Mouse (Mus musculus) limb, embryonic 12.5 days (tissue): ENCODE measurements around the gene Ptprc. TPM values are rescaled to one million over a fixed set of nuclear protein-coding genes. Genes with fewer than 3 reads are reported as not detected.

Source experiments
- ATAC-seq: fragments of 200-750 bp; cut with Nextera tagmentation; 2 replicates; pipeline ENCODE4 v1.8.0; 2017; ENCODE audit warnings: low read depth, moderate TSS enrichment; ENCODE audit not compliant: insufficient number of reproducible peaks, insufficient read depth, low FRiP score, low TSS enrichment
- H3K27ac ChIP-seq: fragments of 300-500 bp; sonication (generic); 2 replicates; pipeline ENCODE4 v1.5.1; 2016; ENCODE audit warnings: mild to moderate bottlenecking, moderate library complexity
- H3K27me3 ChIP-seq: fragments of 300-500 bp; sonication (generic); 2 replicates; pipeline ENCODE4 v1.6.1; 2016; ENCODE audit warnings: mild to moderate bottlenecking, moderate library complexity
- H3K36me3 ChIP-seq: fragments of 300-500 bp; sonication (generic); 2 replicates; pipeline ENCODE4 v1.6.1; 2016; ENCODE audit warnings: mild to moderate bottlenecking, moderate library complexity
- H3K4me1 ChIP-seq: fragments of 300-500 bp; sonication (generic); replicated peaks from 2 replicates; pipeline ENCODE4 v1.6.1; 2016
- H3K4me2 ChIP-seq: fragments of 300-500 bp; sonication (generic); 2 replicates; pipeline ENCODE4 v1.6.1; 2016; ENCODE audit warnings: mild to moderate bottlenecking, moderate library complexity
- H3K4me3 ChIP-seq: fragments of 300-500 bp; sonication (generic); replicated peaks from 2 replicates; pipeline ENCODE4 v1.5.1; 2016; ENCODE audit warnings: mild to moderate bottlenecking
- H3K9ac ChIP-seq: fragments of 300-500 bp; sonication (generic); replicated peaks from 2 replicates; pipeline ENCODE4 v1.6.1; 2016; ENCODE audit warnings: mild to moderate bottlenecking, moderate library complexity
- H3K9me3 ChIP-seq: fragments of 300-500 bp; sonication (generic); 2 replicates; pipeline ENCODE4 v1.6.1; 2016; ENCODE audit warnings: mild to moderate bottlenecking, moderate library complexity
- WGBS: fragments of 180-500 bp; shearing (Covaris S2); methylation state at CpG from one replicate; pipeline ENCODE4 v1.1.7; 2016; 5-methylcytosine and 5-hydroxymethylcytosine counted together
- polyA plus RNA-seq: library from polyadenylated mRNA; unstranded; fragments of >200 nt; fragmentation: Nextera tagmentation; extraction: Ambion mirVana; gene quantifications from 2 replicates; pipeline ENCODE4 v1.2.1, GENCODE M21; 2016

Ptprc gene
- polyA plus RNA-seq, 1 experiment from 2014 or later = 1.3 TPM

DNA sequence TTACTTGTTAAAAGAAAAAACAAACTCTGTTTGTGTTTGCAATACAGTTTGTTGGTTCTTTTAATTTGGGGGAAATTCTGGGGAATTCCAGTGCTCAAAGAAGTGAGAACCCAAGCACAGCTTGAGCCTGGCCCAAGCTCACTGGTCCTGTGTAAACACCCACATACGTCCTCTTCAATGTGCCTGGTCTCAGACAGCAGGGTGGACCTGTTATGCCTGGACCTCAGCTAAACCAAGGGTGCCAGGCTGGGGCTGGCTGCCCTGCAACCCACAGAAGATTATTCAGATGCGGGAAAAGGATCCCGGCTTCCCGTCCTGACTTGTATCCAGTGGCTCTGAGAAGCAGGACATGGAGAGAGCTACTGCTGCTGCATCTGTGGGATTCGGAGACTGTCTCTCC, 138.0 kb downstream of the Ptprc start:
- peak overlapping the region; percentile 57 for H3K27ac ChIP-seq
- no peaks in the 10 kb centered on the region for H3K27me3 ChIP-seq
- no peak overlapping the region for H3K4me3 ChIP-seq
- H3K9me3 ChIP-seq = no peaks in the 10 kb centered on the region
- ATAC-seq = no peak
- H3K4me2 ChIP-seq = no peak overlapping the region
- H3K4me1 ChIP-seq = peaks cover 31% of the 10 kb centered on the region
- WGBS = 51% methylated on average over 5 of the region's 5 CpGs
- no peaks in the 10 kb centered on the region for H3K36me3 ChIP-seq
- no peak overlapping the region for H3K9ac ChIP-seq

DNA sequence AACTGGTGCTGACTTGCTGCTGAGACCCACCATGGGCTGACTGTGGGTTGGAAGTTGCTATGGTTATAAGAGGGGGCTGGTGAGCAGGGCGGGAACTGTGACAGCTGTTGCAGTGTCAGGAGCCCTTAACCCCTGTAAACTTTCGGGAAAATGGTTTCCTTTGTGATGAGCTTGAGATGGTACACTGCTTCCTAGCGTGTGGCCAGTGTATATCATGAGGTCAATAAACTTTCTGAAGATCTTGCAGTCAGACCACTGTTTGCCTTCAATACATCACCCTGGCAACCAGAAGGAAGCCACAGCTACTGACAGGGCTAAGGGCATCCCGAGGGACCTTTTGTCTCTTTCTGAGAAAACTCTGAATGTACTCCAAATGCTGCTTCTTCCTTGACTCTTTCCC, 145.9 kb downstream of the Ptprc start:
- Histone ChIP-seq H3K9me3 (no peaks in the 10 kb centered on the region), H3K36me3 (no peaks in the 10 kb centered on the region), H3K4me1 (no peaks in the 10 kb centered on the region), H3K9ac (no peak overlapping the region), H3K27me3 (no peaks in the 10 kb centered on the region), H3K27ac (no peak overlapping the region), H3K4me2 (no peak overlapping the region), H3K4me3 (no peak overlapping the region)
- WGBS = 64% methylated on average over 4 of the region's 4 CpGs
- ATAC-seq = no peak

DNA sequence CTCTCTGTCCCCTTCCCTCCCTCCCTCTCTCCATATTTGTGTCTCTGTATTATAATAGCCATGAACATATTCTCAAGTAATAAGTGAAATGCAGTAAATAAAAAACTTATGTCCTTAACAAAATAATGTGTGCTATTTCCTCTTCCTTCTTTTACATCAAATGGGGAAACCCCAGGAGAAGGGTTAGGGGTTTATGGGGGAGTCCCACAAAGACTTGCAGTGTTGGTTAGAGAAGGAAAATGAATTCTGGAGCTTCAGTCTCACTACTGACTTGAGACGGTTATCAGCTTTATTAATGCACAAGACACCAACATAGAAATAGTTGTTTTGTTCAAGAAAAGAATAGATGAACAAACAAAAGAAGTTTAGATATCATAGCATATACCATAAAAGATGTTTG, 150.2 kb downstream of the Ptprc start:
- 87% methylated on average over 1 of the region's 1 CpGs for WGBS
- H3K27me3 ChIP-seq = no peaks in the 10 kb centered on the region

DNA sequence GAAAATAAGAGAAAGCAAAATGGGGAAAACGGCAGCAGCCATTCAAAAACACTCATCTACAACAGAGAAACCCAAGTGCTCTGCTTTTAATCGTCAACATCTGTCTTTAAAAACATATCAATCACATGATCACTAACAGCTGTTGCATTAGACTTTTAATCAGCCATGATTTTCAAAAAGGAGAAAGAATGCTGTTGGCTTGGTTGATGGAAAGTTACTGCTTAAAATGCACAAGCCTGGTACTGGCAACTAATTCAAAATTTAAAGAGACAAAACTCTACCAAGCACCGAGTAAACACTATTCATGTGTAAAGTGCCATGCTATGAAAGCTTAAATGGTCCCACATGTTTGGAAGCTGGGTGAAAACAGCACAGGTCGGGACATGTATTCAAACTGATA, 151.9 kb downstream of the Ptprc start:
- H3K4me3 ChIP-seq = no peak overlapping the region
- no peak overlapping the region for H3K9ac ChIP-seq
- ATAC-seq = no peak
- H3K27ac ChIP-seq = no peak overlapping the region
- no peaks in the 10 kb centered on the region for H3K36me3 ChIP-seq
- H3K9me3 ChIP-seq = no peaks in the 10 kb centered on the region
- no peaks in the 10 kb centered on the region for H3K27me3 ChIP-seq
- H3K4me1 ChIP-seq = peaks cover 18% of the 10 kb centered on the region; the same call in 1 of the 2 replicates
- 11% methylated on average over 4 of the region's 4 CpGs for WGBS
- no peak overlapping the region for H3K4me2 ChIP-seq

More for the DNA sequence above, 150.2 kb downstream of the Ptprc start:
- Histone ChIP-seq H3K9me3 (no peaks in the 10 kb centered on the region), H3K4me3 (no peak overlapping the region), H3K4me1 (peaks cover 18% of the 10 kb centered on the region; the same call in 1 of the 2 replicates), H3K27ac (no peak overlapping the region), H3K36me3 (no peaks in the 10 kb centered on the region), H3K4me2 (no peak overlapping the region), H3K9ac (no peak overlapping the region)
- no peak for ATAC-seq

DNA sequence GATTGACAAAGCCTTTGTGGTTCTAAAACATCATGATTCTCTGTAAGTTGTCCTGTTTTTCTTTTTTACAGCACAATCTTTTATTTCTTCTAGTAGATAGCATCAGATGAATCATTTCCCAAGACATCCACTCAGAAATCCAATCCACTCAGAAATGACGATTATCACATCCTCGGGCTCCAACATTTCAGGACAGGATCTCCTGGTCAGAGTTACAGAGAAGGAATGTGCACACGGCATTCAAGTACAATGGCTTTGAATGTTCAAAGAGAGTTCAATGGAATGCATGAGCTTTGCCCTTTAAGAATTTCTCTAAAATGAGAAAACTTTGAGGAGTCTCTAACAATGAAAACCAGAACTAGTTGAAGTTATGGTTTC, 152.6 kb downstream of the Ptprc start:
- WGBS = 32% methylated on average over 3 of the region's 3 CpGs
- H3K36me3 ChIP-seq = no peaks in the 10 kb centered on the region
- no peaks in the 10 kb centered on the region for H3K9me3 ChIP-seq
- peak overlapping the region; percentile 47; the same call in 1 of the 2 replicates for H3K27ac ChIP-seq
- H3K27me3 ChIP-seq = no peaks in the 10 kb centered on the region
- no peak overlapping the region for H3K4me3 ChIP-seq
- 0 out of 2 replicates have a peak overlapping the region, but pooled peaks have one; percentile 1 for H3K4me2 ChIP-seq
- H3K4me1 ChIP-seq = peaks cover 18% of the 10 kb centered on the region; the same call in 1 of the 2 replicates
- ATAC-seq = no peak
- H3K9ac ChIP-seq = no peak overlapping the region

DNA sequence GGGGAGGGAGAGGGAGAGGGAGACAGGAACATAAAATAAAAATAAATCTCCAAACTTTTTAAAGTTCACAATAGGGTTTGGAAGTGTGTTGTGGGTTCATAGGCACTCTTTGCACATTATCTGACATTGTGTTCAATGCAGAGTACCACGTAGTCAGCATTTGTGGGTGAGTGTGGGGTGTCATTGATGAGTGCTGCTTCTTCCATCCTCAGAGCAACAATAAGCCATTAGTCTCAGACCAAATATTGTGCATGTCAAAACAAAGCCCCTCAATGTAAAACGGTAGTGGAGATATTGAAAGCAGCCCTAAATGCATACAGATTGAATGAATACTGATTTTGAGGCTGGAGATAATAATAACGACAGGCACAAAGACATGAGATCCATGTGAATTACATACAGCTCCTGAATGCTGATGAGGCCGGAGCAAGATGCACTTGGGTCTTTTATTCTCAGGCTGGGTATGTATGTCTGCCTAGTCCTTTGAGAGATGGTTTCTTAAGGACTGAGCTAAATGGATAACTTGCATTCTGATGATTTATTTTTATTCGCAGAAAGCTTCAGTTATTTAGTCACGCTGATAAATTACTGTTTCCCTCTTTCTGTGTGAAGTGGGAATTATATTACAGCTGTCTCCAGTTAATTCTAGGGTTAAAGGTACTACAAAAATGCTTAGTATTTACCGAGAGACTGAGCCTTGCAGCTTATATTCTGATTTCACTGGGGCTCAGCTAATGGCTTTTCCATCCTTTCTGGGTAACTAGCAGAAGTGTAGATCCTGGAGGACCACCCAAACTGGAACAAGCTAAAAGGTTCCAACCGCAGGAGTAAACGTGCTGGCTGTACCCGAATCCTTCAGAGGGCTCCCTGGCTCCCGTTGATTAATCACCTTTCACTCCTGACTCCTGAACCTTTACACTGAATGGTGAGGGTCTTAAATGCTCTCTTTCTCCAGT, 153.3 kb downstream of the Ptprc start:
- ATAC-seq = peak; percentile 73; the same call in 1 of the 2 replicates
- H3K27ac ChIP-seq = peak overlapping the region; percentile 47; the same call in 1 of the 2 replicates
- H3K27me3 ChIP-seq = no peaks in the 10 kb centered on the region
- no peaks in the 10 kb centered on the region for H3K36me3 ChIP-seq
- no peaks in the 10 kb centered on the region for H3K9me3 ChIP-seq
- no peak overlapping the region for H3K4me3 ChIP-seq
- 0 out of 2 replicates have a peak overlapping the region, but pooled peaks have one; percentile 1 for H3K4me2 ChIP-seq
- H3K4me1 ChIP-seq = peaks cover 18% of the 10 kb centered on the region; the same call in 1 of the 2 replicates
- no peak overlapping the region for H3K9ac ChIP-seq
- WGBS = 36% methylated on average over 11 of the region's 11 CpGs

Other genes starting within 250 kb of the Ptprc start
- 8.7 and 9.7 TPM in 2 replicates for gene Atp6v1g3, start 98.0 kb upstream of the Ptprc start, polyA plus RNA-seq